Mouse (Mus musculus) heart, postnatal 14 days (tissue): ENCODE results near the gene Olfr103. TPM values are rescaled to one million over a fixed set of nuclear protein-coding genes. Genes with fewer than 3 reads are reported as not detected.

Experiments used
- DNase-seq, 2 experiments: peaks; one replicate each; pipeline ENCODE4 v3.0.0; 2021 to 2022
- intact Hi-C: fragments of 180-260 bp; cut with DNase I; formaldehyde crosslinking; loops from one replicate; pipeline ENCODE4 v1.15.1; 2025
- long read RNA-seq, 2 experiments: library from polyadenylated mRNA; stranded (forward); transcript quantifications; one replicate each; pipeline ENCODE4 v2.0.0; 2021
- total RNA-seq, 2 experiments: library from RNA; stranded (reverse); gene quantifications; 2 replicates each; pipeline ENCODE4 v1.2.3; 2021

The Olfr103 gene
- not detected for total RNA-seq
- long read RNA-seq, experiment 1 = 0 reads
- long read RNA-seq, experiment 2 = 0 reads

DNA sequence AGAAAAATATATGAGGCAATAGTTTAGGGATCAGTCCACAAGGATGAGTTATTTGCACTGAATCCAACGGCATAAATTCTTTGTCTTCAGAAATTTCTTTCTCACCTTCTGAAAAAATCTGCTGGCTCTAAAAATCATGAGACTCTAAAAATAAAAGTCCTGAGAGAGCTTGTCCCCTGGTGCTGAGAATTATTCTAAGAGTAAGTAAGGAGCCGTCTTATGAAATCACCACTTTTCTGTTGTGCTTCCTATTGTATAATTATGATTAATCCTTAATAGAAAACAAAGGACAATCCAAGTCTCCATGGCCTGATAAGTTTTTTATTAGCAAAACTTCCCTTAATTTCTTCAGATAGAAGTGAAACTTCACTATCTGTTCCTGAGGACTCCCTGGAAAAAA is at the start of gene Olfr103:
Gene Olfr103 (minus strand): TSS at position 101 of the 400 bp plus-strand sequence.
- DNase-seq = no peak
- intact Hi-C loops = no loop called here

DNA sequence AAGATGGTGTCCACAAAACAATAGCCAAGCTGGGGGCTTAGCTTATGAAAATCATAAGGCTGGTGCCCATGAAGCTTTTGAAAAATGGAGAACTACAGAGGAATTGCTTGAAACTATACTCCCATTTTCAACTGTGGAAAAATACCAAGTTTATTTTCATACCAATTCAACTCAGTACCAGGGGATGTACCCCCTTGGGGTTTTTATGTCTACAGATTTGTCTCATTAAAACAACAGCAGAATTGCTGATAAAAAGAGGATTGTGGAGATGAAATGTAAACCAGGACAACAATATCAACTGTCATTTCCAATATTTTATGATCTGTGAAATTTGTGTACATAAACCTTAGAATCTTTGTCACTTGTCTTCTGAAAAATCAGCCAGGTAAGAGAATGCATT is 39.2 kb upstream of the Olfr103 start, which contains the start of gene Olfr105-ps:
Gene Olfr105-ps (plus strand): TSS at position 301 of the 400 bp plus-strand sequence.
- intact Hi-C loops = no loop called here

DNA sequence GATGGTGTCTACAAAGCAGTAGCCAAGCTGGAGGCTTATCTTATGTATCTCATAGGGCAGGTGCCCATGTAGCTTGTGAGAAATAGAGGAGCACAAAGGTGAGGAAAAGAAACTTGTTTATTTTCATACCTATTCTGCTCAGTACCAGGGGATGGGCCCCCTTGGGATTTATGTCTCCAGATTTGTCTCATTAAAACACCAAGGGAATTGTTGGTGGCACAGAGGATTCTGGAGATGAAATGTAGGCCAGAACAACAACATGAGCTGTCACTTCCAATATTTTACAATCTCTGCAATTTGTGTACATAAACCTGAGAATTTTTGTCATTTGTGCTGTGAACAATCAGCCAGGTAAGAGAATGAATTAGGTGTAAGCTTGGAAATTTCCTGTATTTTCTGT is 19.8 kb upstream of the Olfr103 start, which contains the start of gene Olfr104-ps:
Gene Olfr104-ps (plus strand): TSS at position 301 of the 400 bp plus-strand sequence.
- intact Hi-C loops = no loop called here
- DNase-seq = no peak

More for the DNA sequence above, 39.2 kb upstream of the Olfr103 start, which contains the start of gene Olfr105-ps:
- no peak for DNase-seq

- intact Hi-C loops = no loop called here
- no peak for DNase-seq
Observed at GRCm38 (mm10) chr17:37316954-37317353, 22.5 kb downstream of the Olfr103 start, which contains the start of gene Olfr102. Olfr102 (minus strand) TSS chr17:37317054.

DNA sequence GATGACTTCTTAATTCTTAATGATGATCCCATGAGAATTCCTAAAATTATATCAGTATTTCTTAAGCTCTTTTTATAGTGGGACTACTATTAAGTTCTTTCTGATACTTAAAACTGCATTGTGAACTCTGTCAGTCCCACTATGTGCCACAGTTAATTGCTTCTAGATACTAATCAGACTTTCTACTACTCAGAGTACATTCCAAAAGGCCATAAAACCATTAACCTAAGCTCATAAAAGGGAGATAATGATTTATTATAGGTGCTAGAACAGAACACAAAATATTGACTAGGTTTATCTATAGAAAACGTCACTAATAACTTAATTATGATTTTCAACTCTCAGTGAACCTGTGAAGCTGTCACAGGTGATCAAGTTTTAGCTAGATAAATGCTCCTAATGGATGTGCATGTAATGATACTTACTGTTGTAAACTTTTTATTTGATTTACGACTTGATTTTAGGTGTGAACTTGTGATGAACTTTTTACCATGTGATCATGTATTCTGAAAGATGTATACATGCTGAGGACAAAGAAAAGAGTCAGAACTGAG is 29.3 kb downstream of the Olfr103 start:
- DNase-seq = no peak
- intact Hi-C loops = no loop called here

DNA sequence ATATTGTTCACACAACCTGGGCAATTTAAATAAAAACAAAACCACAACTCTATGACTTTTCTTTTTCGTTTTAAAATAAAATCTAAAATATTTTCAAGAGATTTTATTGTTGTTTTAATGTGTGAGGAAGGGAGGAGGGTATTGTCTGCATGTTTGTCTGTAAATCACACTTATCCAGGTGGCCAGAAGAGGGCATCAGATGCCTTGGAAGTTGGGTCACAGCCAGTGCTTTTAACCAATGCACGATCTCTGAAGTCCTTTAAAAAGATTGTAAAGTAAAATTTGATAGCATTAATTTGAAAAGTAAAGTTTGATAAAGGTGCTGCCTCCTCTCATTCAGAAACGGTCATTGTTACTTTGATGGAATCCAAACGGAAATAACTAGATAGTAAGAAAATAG is 31.0 kb downstream of the Olfr103 start:
- DNase-seq = no peak
- intact Hi-C loops = no loop called here

- no peak for DNase-seq
- intact Hi-C loops = no loop called here
Observed at GRCm38 (mm10) chr17:37304213-37304612, 35.3 kb downstream of the Olfr103 start, which contains the start of gene Olfr101. Olfr101 (minus strand) TSS chr17:37304313.

Other genes starting within 250 kb of the Olfr103 start
- not detected for gene Olfr91, start 241.4 kb downstream of the Olfr103 start, total RNA-seq
- not detected for gene Olfr92, start 219.6 kb downstream of the Olfr103 start, total RNA-seq
- not detected for gene Olfr93, start 178.2 kb downstream of the Olfr103 start, total RNA-seq
- under 1 TPM in 1 of 2 experiments, not detected in 1; 0.80 TPM for gene Ubd, start 145.8 kb downstream of the Olfr103 start, total RNA-seq
- not detected for gene Olfr94, start 138.7 kb downstream of the Olfr103 start, total RNA-seq
- gene Olfr95, start 126.6 kb downstream of the Olfr103 start, total RNA-seq = not detected
- gene Olfr96, start 119.6 kb downstream of the Olfr103 start, total RNA-seq = not detected
- gene Olfr97, start 102.4 kb downstream of the Olfr103 start, total RNA-seq = not detected
- not detected for gene Olfr98, start 75.9 kb downstream of the Olfr103 start, total RNA-seq
- 1 to 10 TPM; 2.3 to 2.4 TPM for gene H2-M3, start 69.5 kb downstream of the Olfr103 start, total RNA-seq
- not detected for gene Olfr99, start 56.2 kb downstream of the Olfr103 start, total RNA-seq
- gene Olfr101, start 35.4 kb downstream of the Olfr103 start, total RNA-seq = not detected
- not detected for gene Olfr102, start 22.6 kb downstream of the Olfr103 start, total RNA-seq
- not detected for gene Olfr104-ps, start 19.9 kb upstream of the Olfr103 start, total RNA-seq
- gene Olfr105-ps, start 39.3 kb upstream of the Olfr103 start, total RNA-seq = not detected
- gene Olfr106-ps, start 50.7 kb upstream of the Olfr103 start, total RNA-seq = not detected
- not detected for gene Olfr107, start 59.5 kb upstream of the Olfr103 start, total RNA-seq
- not detected for gene Olfr108, start 105.8 kb upstream of the Olfr103 start, total RNA-seq
- gene Olfr109, start 119.2 kb upstream of the Olfr103 start, total RNA-seq = not detected
- gene H2-M2, start 143.9 kb upstream of the Olfr103 start, total RNA-seq = under 1 TPM in 1 of 2 experiments, not detected in 1; 0.49 TPM
- gene Olfr110, start 152.8 kb upstream of the Olfr103 start, total RNA-seq = not detected
- not detected for gene Olfr111, start 168.3 kb upstream of the Olfr103 start, total RNA-seq
- gene Olfr112, start 229.8 kb upstream of the Olfr103 start, total RNA-seq = not detected
- not detected for gene Olfr113, start 238.0 kb upstream of the Olfr103 start, total RNA-seq